Mouse (Mus musculus): Measurements from ENCODE around the gene Haus7. TPM values are rescaled to one million over a fixed set of nuclear protein-coding genes. Genes with fewer than 3 reads are reported as not detected.

Haus7 gene
- total and polyA plus RNA-seq, 3 experiments, result 32.9 to 34.9 (median 34.2) TPM

- peaks cover 4 to 31% of the 10 kb centered on the region in 2 experiments for H3K4me1 ChIP-seq (ENCODE audit: control insufficient read depth in 1 of 2, insufficient read depth in 2 of 2)
- dilution Hi-C loops (cut with MboI; ENCODE audit: extremely low pct_ligation_motif_present, extremely low pct_unique_long_range_greater_than_20kb, low sequenced_read_pairs), result no loop called here
- no peak for DNase-seq (ENCODE audit: extremely low read depth)
- no peaks in the 10 kb centered on the region for H3K79me2 ChIP-seq (replicated peaks; ENCODE audit: control insufficient read depth, extremely low read depth, insufficient read depth, poor library complexity, severe bottlenecking)
- no peak overlapping the region for H3K4me2 ChIP-seq (ENCODE audit: insufficient read depth, low read depth, poor library complexity, severe bottlenecking)
- H3K36me3 ChIP-seq (replicated peaks in 1 of 2; ENCODE audit: control insufficient read depth in 1 of 2, insufficient read depth in 1 of 2, low read length in 1 of 2), result no peaks in the 10 kb centered on the region
- no peak for TF ChIP-seq KAT2A (IDR thresholded peaks at IDR 0.05; ENCODE audit: insufficient replicate concordance, low read length)
- TF ChIP-seq EP300 (IDR thresholded peaks at IDR 0.05; ENCODE audit: low read length), result no peak
- TF ChIP-seq USF1 (IDR thresholded peaks at IDR 0.05; ENCODE audit: low read depth, low read length), result no peak
- TF ChIP-seq IRF4 (IDR thresholded peaks at IDR 0.05; ENCODE audit: low read depth, low read length), result no peak
- no peak for TF ChIP-seq ZNF384 (IDR thresholded peaks at IDR 0.05; ENCODE audit: low read depth, low read length)
- TF ChIP-seq CTCF (conservative IDR thresholded peaks at IDR 0.05 in 1 of 2, IDR thresholded peaks at IDR 0.05 in 1 of 2; ENCODE audit: low read depth in 2 of 2, low read length in 2 of 2), result no peak
- TF ChIP-seq NRF1 (IDR thresholded peaks at IDR 0.05; ENCODE audit: low read depth, low read length), result no peak
- no peak for TF ChIP-seq USF2 (conservative IDR thresholded peaks at IDR 0.05; ENCODE audit: low read depth, low read length)
- TF ChIP-seq RCOR1 (conservative IDR thresholded peaks at IDR 0.05; ENCODE audit: low read depth, low read length), result no peak
- no peak for TF ChIP-seq ELF1 (IDR thresholded peaks at IDR 0.05; ENCODE audit: low read depth, low read length)
- no peak for TF ChIP-seq MAFK (IDR thresholded peaks at IDR 0.05; ENCODE audit: insufficient replicate concordance, low read length)
- no peak for TF ChIP-seq GABPA (IDR thresholded peaks at IDR 0.05; ENCODE audit: insufficient replicate concordance, low read depth, low read length)
- no peak for TF ChIP-seq SIN3A (IDR thresholded peaks at IDR 0.05; ENCODE audit: low read length)
- TF ChIP-seq PAX5 (IDR thresholded peaks at IDR 0.05; ENCODE audit: low read length), result no peak
- TF ChIP-seq JUN (IDR thresholded peaks at IDR 0.05; ENCODE audit: insufficient read depth, low read depth, low read length), result no peak
- H3K27ac ChIP-seq (ENCODE audit: insufficient read depth, low read depth), result no peak overlapping the region
- H3K4me3 ChIP-seq (replicated peaks in 1 of 3; ENCODE audit: low read depth in 2 of 3, low read length in 2 of 3, poor library complexity in 1 of 3), result no peak overlapping the region
- H3K27me3 ChIP-seq (replicated peaks), result peaks cover 2% of the 10 kb centered on the region
- in situ Hi-C loops (cut with MboI; ENCODE audit: low pct_ligation_motif_present, low pct_unique_long_range_greater_than_20kb, low sequenced_read_pairs), result no loop called here
- no peaks in the 10 kb centered on the region for H3K9me3 ChIP-seq (replicated peaks; ENCODE audit: low read length)
- H3K9ac ChIP-seq (ENCODE audit: insufficient read depth, low read depth), result no peak overlapping the region
These were observed 15.7 kb upstream of the Haus7 start for GRCm38 (mm10) chrX:73474340-73475165.

- H3K4me1 ChIP-seq (ENCODE audit: control insufficient read depth in 1 of 2, insufficient read depth in 2 of 2), result peaks cover 3 to 13% of the 10 kb centered on the region in 2 experiments
- H3K79me2 ChIP-seq (replicated peaks; ENCODE audit: control insufficient read depth, extremely low read depth, insufficient read depth, poor library complexity, severe bottlenecking), result no peaks in the 10 kb centered on the region
- H3K27ac ChIP-seq (ENCODE audit: insufficient read depth, low read depth), result no peak overlapping the region
- H3K27me3 ChIP-seq (replicated peaks), result peaks cover 2% of the 10 kb centered on the region
- no peak overlapping the region for H3K9ac ChIP-seq (ENCODE audit: insufficient read depth, low read depth)
- no peak for TF ChIP-seq ETS1 (conservative IDR thresholded peaks at IDR 0.05; ENCODE audit: low read depth, low read length)
- TF ChIP-seq MAX (IDR thresholded peaks at IDR 0.05; ENCODE audit: low read length), result no peak
- TF ChIP-seq USF1 (IDR thresholded peaks at IDR 0.05; ENCODE audit: low read depth, low read length), result no peak
- TF ChIP-seq CHD2 (IDR thresholded peaks at IDR 0.05; ENCODE audit: low read length), result no peak
- no peak for TF ChIP-seq ZKSCAN1 (IDR thresholded peaks at IDR 0.05; ENCODE audit: borderline replicate concordance, low read depth, low read length)
- TF ChIP-seq UBTF (IDR thresholded peaks at IDR 0.05; ENCODE audit: low read depth, low read length), result no peak
- no peak for TF ChIP-seq KAT2A (IDR thresholded peaks at IDR 0.05; ENCODE audit: insufficient replicate concordance, low read length)
- TF ChIP-seq POLR2A (IDR thresholded peaks at IDR 0.05; ENCODE audit: low read depth, low read length), result no peak
- no peak for TF ChIP-seq ZNF384 (IDR thresholded peaks at IDR 0.05; ENCODE audit: low read depth, low read length)
- TF ChIP-seq JUN (IDR thresholded peaks at IDR 0.05; ENCODE audit: insufficient read depth, low read depth, low read length), result no peak
- TF ChIP-seq CTCF (conservative IDR thresholded peaks at IDR 0.05 in 1 of 2, IDR thresholded peaks at IDR 0.05 in 1 of 2; ENCODE audit: low read depth in 2 of 2, low read length in 2 of 2), result no peak
- no peak for DNase-seq (ENCODE audit: extremely low read depth)
- dilution Hi-C loops (cut with MboI; ENCODE audit: extremely low pct_ligation_motif_present, extremely low pct_unique_long_range_greater_than_20kb, low sequenced_read_pairs) (no loop called here), in situ Hi-C loops (cut with MboI; ENCODE audit: low pct_ligation_motif_present, low pct_unique_long_range_greater_than_20kb, low sequenced_read_pairs) (no loop called here)
- H3K4me2 ChIP-seq (ENCODE audit: insufficient read depth, low read depth, poor library complexity, severe bottlenecking), result no peak overlapping the region
- H3K4me3 ChIP-seq (replicated peaks in 1 of 3; ENCODE audit: low read depth in 2 of 3, low read length in 2 of 3, poor library complexity in 1 of 3), result no peak overlapping the region
- no peaks in the 10 kb centered on the region for H3K9me3 ChIP-seq (replicated peaks; ENCODE audit: low read length)
- H3K36me3 ChIP-seq (replicated peaks in 1 of 2; ENCODE audit: control insufficient read depth in 1 of 2, insufficient read depth in 1 of 2, low read length in 1 of 2), result no peaks in the 10 kb centered on the region
These were observed 12.9 kb upstream of the Haus7 start for GRCm38 (mm10) chrX:73471764-73472163.

Data from CH12.LX (cell line).